Comparison of ENCODE assay signal across 8 mouse cellular contexts in genomic region chr12:40559103-40559502, GRCm38 (mm10).
DNase-seq lines count a peak whose midpoint lies in the region; ATAC-seq and TF ChIP-seq lines count a peak whose summit lies in the region.

No protein-coding gene starts in this region.

- H3K79me2 ChIP-seq in liver, adult 2 months (ENCODE audit: control insufficient read depth, insufficient read depth, low read length): peaks cover 20% of the 10 kb centered on the region; the same call in 1 of the 2 replicates

- TF ChIP-seq POLR2A in liver, adult 2 months (IDR thresholded peaks at IDR 0.05; ENCODE audit: extremely low read depth, insufficient read depth, low read length): no peak

- DNase-seq in gastrocnemius, adult 18-20 months (ENCODE audit: low spot score): peak; percentile 59
- DNase-seq in gastrocnemius, postnatal 4 days (ENCODE audit: low spot score in 2 of 2): no peak
- DNase-seq in 3T3-L1 (ENCODE audit: low read depth, low spot score): peak; percentile 66
- DNase-seq in fat pad, adult 2 months (ENCODE audit: extremely low read depth, low read depth, low spot score): peak; percentile 56
- peak; percentile 91 for DNase-seq in liver, adult 2 months (ENCODE audit: extremely low read depth, low read depth, low spot score)
- peak; percentile 80 for DNase-seq in skeletal muscle tissue, adult 2 months (ENCODE audit: low read depth, low spot score)
- DNase-seq in left cerebral cortex, postnatal 4 days: no peak

- TF ChIP-seq CTCF in liver, adult 2 months (IDR thresholded peaks at IDR 0.05; ENCODE audit: low read depth, low read length): no peak

- no peak for ATAC-seq in midbrain, embryonic 13.5 days

- intact Hi-C loops in left cerebral cortex, postnatal 4 days (cut with DNase I): no loop called here

- H3K27me3 ChIP-seq in liver, adult 2 months (ENCODE audit: control insufficient read depth, insufficient read depth, low read length): no peaks in the 10 kb centered on the region
- no peaks in the 10 kb centered on the region for H3K27me3 ChIP-seq in midbrain, embryonic 13.5 days

- no peak overlapping the region for H3K9ac ChIP-seq in liver, adult 2 months (ENCODE audit: low read depth, low read length)
- H3K9ac ChIP-seq in midbrain, embryonic 13.5 days (replicated peaks): no peak overlapping the region

- 7% methylated on average over 11 of the region's 11 CpGs for WGBS in liver, adult 2 months
- WGBS in midbrain, embryonic 13.5 days: 91% methylated on average over 11 of the region's 11 CpGs

- H3K4me1 ChIP-seq in liver, adult 2 months (ENCODE audit: control insufficient read depth, insufficient read depth, low read length): peaks cover 12% of the 10 kb centered on the region
- no peaks in the 10 kb centered on the region; the same call in 1 of the 2 replicates for H3K4me1 ChIP-seq in midbrain, embryonic 13.5 days (replicated peaks)

- no peaks in the 10 kb centered on the region for H3K36me3 ChIP-seq in liver, adult 2 months (ENCODE audit: control insufficient read depth, insufficient read depth, low read length)
- no peaks in the 10 kb centered on the region for H3K36me3 ChIP-seq in midbrain, embryonic 13.5 days

- H3K4me3 ChIP-seq in liver, adult 2 months (ENCODE audit: insufficient read depth, low read depth, low read length): no peak overlapping the region
- no peak overlapping the region for H3K4me3 ChIP-seq in midbrain, embryonic 13.5 days (replicated peaks)

- H3K4me2 ChIP-seq in midbrain, embryonic 13.5 days (replicated peaks): no peak overlapping the region

- no peaks in the 10 kb centered on the region for H3K9me3 ChIP-seq in midbrain, embryonic 13.5 days

- peak overlapping the region; percentile 74 for H3K27ac ChIP-seq in liver, adult 2 months (replicated peaks; ENCODE audit: insufficient read depth, low read depth, low read length)
- no peak overlapping the region for H3K27ac ChIP-seq in midbrain, embryonic 13.5 days

Comparison
In these comparisons a context has a peak if more than half of its experiments do, and no peak if none do; other contexts are left out.
1. DNase-seq: peak in gastrocnemius, adult 18-20 months (single experiment), 3T3-L1 (single experiment), fat pad, adult 2 months (single experiment), liver, adult 2 months (single experiment) and skeletal muscle tissue, adult 2 months (single experiment); none in gastrocnemius, postnatal 4 days (0 of 2) and left cerebral cortex, postnatal 4 days (single experiment).